Mouse (Mus musculus) right cerebral cortex, adult 18-20 months (tissue): Measurements from ENCODE around the gene Bmp2k.

ENCODE experiments used
- DNase-seq: peaks from one replicate; pipeline ENCODE4 v3.0.0; 2022; ENCODE audit warnings: mixed read lengths

The Bmp2k gene

GRCm38 (mm10) chr5:97056791-97057450, 59.4 kb downstream of the Bmp2k start:
- no peak for DNase-seq

- no peak for DNase-seq
Measured at GRCm38 (mm10) chr5:97060864-97061263, 63.4 kb downstream of the Bmp2k start.

GRCm38 (mm10) chr5:97062041-97062440, 64.6 kb downstream of the Bmp2k start:
- DNase-seq: no peak

- no peak for DNase-seq
Measured at GRCm38 (mm10) chr5:97065746-97066145, 68.3 kb downstream of the Bmp2k start.

GRCm38 (mm10) chr5:97075476-97076151, 78.1 kb downstream of the Bmp2k start:
- DNase-seq: no peak

- no peak for DNase-seq
Measured at GRCm38 (mm10) chr5:97076167-97076566, 78.7 kb downstream of the Bmp2k start.

- DNase-seq: no peak
Measured at GRCm38 (mm10) chr5:97077676-97078075, 80.2 kb downstream of the Bmp2k start.

- DNase-seq: no peak
Measured at GRCm38 (mm10) chr5:97078641-97079040, 81.2 kb downstream of the Bmp2k start.

- DNase-seq: peak; percentile 58
Measured at GRCm38 (mm10) chr5:97081481-97081880, 84.0 kb downstream of the Bmp2k start.

- DNase-seq: no peak
Measured at GRCm38 (mm10) chr5:97083701-97084100, 86.2 kb downstream of the Bmp2k start.

GRCm38 (mm10) chr5:97084541-97084940, 87.1 kb downstream of the Bmp2k start:
- DNase-seq: no peak

GRCm38 (mm10) chr5:97085071-97085470, 87.6 kb downstream of the Bmp2k start:
- DNase-seq: no peak

- DNase-seq: no peak
Measured at GRCm38 (mm10) chr5:97087030-97087630, 89.6 kb downstream of the Bmp2k start.

- DNase-seq: no peak
Measured at GRCm38 (mm10) chr5:97087746-97088145, 90.3 kb downstream of the Bmp2k start.

GRCm38 (mm10) chr5:97088231-97088630, 90.7 kb downstream of the Bmp2k start:
- DNase-seq: no peak

GRCm38 (mm10) chr5:97089426-97089825, 91.9 kb downstream of the Bmp2k start:
- DNase-seq: no peak

- DNase-seq: no peak
Measured at GRCm38 (mm10) chr5:97090034-97090784, 92.7 kb downstream of the Bmp2k start.

- DNase-seq: no peak
Measured at GRCm38 (mm10) chr5:97092970-97093369, 95.5 kb downstream of the Bmp2k start.

GRCm38 (mm10) chr5:97095335-97095734, 97.8 kb downstream of the Bmp2k start:
- no peak for DNase-seq

- DNase-seq: no peak
Measured at GRCm38 (mm10) chr5:97097631-97098041, 100.1 kb downstream of the Bmp2k start.

- DNase-seq: no peak
Measured at GRCm38 (mm10) chr5:97099954-97100353, 102.5 kb downstream of the Bmp2k start.

- DNase-seq: no peak
Measured at GRCm38 (mm10) chr5:97108333-97108732, 110.8 kb downstream of the Bmp2k start.

GRCm38 (mm10) chr5:97110133-97110532, 112.6 kb downstream of the Bmp2k start:
- no peak for DNase-seq
